Mouse (Mus musculus): Measurements from ENCODE around the gene Cerk. TPM values are rescaled to one million over a fixed set of nuclear protein-coding genes. Genes with fewer than 3 reads are reported as not detected.
"Not testable (repeated sequence)": the region's sequence is repeated elsewhere in the genome, so short reads cannot be mapped to it uniquely, and the experiment has no call there.

The Cerk gene
- polyA plus RNA-seq, 1 experiment from 2014 or later: 6.1 TPM

- TF ChIP-seq CTCF (IDR thresholded peaks at IDR 0.05; ENCODE audit: low read depth): no peak
- no peak for TF ChIP-seq EP300 (IDR thresholded peaks at IDR 0.05; ENCODE audit: low read depth)
- Histone ChIP-seq H3K4me3 (ENCODE audit: low read depth, low read length) (peak overlapping the region; percentile 83), H3K27me3 (ENCODE audit: insufficient read depth, low read length) (no peaks in the 10 kb centered on the region), H3K36me3 (replicated peaks; ENCODE audit: insufficient read depth, low read length) (no peaks in the 10 kb centered on the region), H3K4me2 (ENCODE audit: low read depth, low read length) (peak overlapping the region; percentile 75), H3K9ac (replicated peaks) (peak overlapping the region; percentile 90), H3K4me1 (ENCODE audit: insufficient read depth) (peaks cover 35% of the 10 kb centered on the region), H3K27ac (ENCODE audit: low read depth) (peak overlapping the region; percentile 92), H3K9me3 (ENCODE audit: low read length) (no peaks in the 10 kb centered on the region)
- DNase-seq (peak; percentile 52), ATAC-seq (peak; percentile 40)
- WGBS (ENCODE audit: insufficient replicate concordance): under 1% methylated on average over 69 of the region's 70 CpGs
Observed at GRCm38 (mm10) chr15:86184851-86185688, 871 bp downstream of the Cerk start.

- H3K4me3 ChIP-seq (ENCODE audit: low read depth, low read length): peak overlapping the region; percentile 83
Observed at GRCm38 (mm10) chr15:86184071-86184470, 1.9 kb downstream of the Cerk start.

GRCm38 (mm10) chr15:86183484-86183883, 2.5 kb downstream of the Cerk start:
- Histone ChIP-seq H3K4me3 (ENCODE audit: low read depth, low read length) (peak overlapping the region; percentile 83; the same call in 1 of the 2 replicates), H3K4me1 (ENCODE audit: insufficient read depth) (peaks cover 23% of the 10 kb centered on the region), H3K36me3 (replicated peaks; ENCODE audit: insufficient read depth, low read length) (no peaks in the 10 kb centered on the region), H3K9me3 (ENCODE audit: low read length) (no peaks in the 10 kb centered on the region), H3K4me2 (ENCODE audit: low read depth, low read length) (peak overlapping the region; percentile 75), H3K27ac (ENCODE audit: low read depth) (peak overlapping the region; percentile 92), H3K27me3 (ENCODE audit: insufficient read depth, low read length) (no peaks in the 10 kb centered on the region), H3K9ac (replicated peaks) (no peak overlapping the region; the same call in 1 of the 2 replicates)
- no peak for TF ChIP-seq EP300 (IDR thresholded peaks at IDR 0.05; ENCODE audit: low read depth)
- no peak for TF ChIP-seq CTCF (IDR thresholded peaks at IDR 0.05; ENCODE audit: low read depth)
- 73% methylated on average over 8 of the region's 8 CpGs for WGBS (ENCODE audit: insufficient replicate concordance)
- no peak for ATAC-seq
- no peak for DNase-seq

More at GRCm38 (mm10) chr15:86184071-86184470, 1.9 kb downstream of the Cerk start:
- H3K4me2 ChIP-seq (ENCODE audit: low read depth, low read length): peak overlapping the region; percentile 75
- H3K36me3 ChIP-seq (replicated peaks; ENCODE audit: insufficient read depth, low read length): no peaks in the 10 kb centered on the region
- peak overlapping the region; percentile 90 for H3K9ac ChIP-seq (replicated peaks)
- DNase-seq (no peak), ATAC-seq (no peak)
- H3K27ac ChIP-seq (ENCODE audit: low read depth): peak overlapping the region; percentile 92
- H3K27me3 ChIP-seq (ENCODE audit: insufficient read depth, low read length): no peaks in the 10 kb centered on the region
- H3K9me3 ChIP-seq (ENCODE audit: low read length): no peaks in the 10 kb centered on the region
- TF ChIP-seq CTCF (IDR thresholded peaks at IDR 0.05; ENCODE audit: low read depth) (no peak), EP300 (IDR thresholded peaks at IDR 0.05; ENCODE audit: low read depth) (no peak)
- WGBS (ENCODE audit: insufficient replicate concordance): 45% methylated on average over 5 of the region's 5 CpGs
- H3K4me1 ChIP-seq (ENCODE audit: insufficient read depth): peaks cover 28% of the 10 kb centered on the region

GRCm38 (mm10) chr15:86182646-86183045, 3.3 kb downstream of the Cerk start:
- Histone ChIP-seq H3K4me1 (ENCODE audit: insufficient read depth) (peaks cover 18% of the 10 kb centered on the region), H3K9me3 (ENCODE audit: low read length) (no peaks in the 10 kb centered on the region), H3K4me2 (ENCODE audit: low read depth, low read length) (peak overlapping the region; percentile 55), H3K36me3 (replicated peaks; ENCODE audit: insufficient read depth, low read length) (no peaks in the 10 kb centered on the region), H3K27ac (ENCODE audit: low read depth) (peak overlapping the region; percentile 92), H3K27me3 (ENCODE audit: insufficient read depth, low read length) (no peaks in the 10 kb centered on the region), H3K4me3 (ENCODE audit: low read depth, low read length) (0 out of 2 replicates have a peak overlapping the region, but pooled peaks have one; percentile 6), H3K9ac (replicated peaks) (peak overlapping the region; percentile 38; the same call in 1 of the 2 replicates)
- ATAC-seq: peak; percentile 58
- peak; percentile 69 for DNase-seq
- WGBS (ENCODE audit: insufficient replicate concordance): 26% methylated on average over 13 of the region's 13 CpGs
- TF ChIP-seq EP300 (IDR thresholded peaks at IDR 0.05; ENCODE audit: low read depth) (no peak), CTCF (IDR thresholded peaks at IDR 0.05; ENCODE audit: low read depth) (no peak)

- H3K9ac ChIP-seq (replicated peaks): peak overlapping the region; percentile 38; the same call in 1 of the 2 replicates
Observed at GRCm38 (mm10) chr15:86181941-86182439, 4.0 kb downstream of the Cerk start.

GRCm38 (mm10) chr15:86181321-86181720, 4.6 kb downstream of the Cerk start:
- Histone ChIP-seq H3K4me2 (ENCODE audit: low read depth, low read length) (0 out of 2 replicates have a peak overlapping the region, but pooled peaks have one; percentile 1), H3K4me1 (ENCODE audit: insufficient read depth) (peaks cover 21% of the 10 kb centered on the region), H3K27ac (ENCODE audit: low read depth) (peak overlapping the region; percentile 92)
- not testable (repeated sequence) for H3K36me3 ChIP-seq (replicated peaks; ENCODE audit: insufficient read depth, low read length); DNase-seq; H3K4me3 ChIP-seq (ENCODE audit: low read depth, low read length); H3K9me3 ChIP-seq (ENCODE audit: low read length); ATAC-seq; H3K27me3 ChIP-seq (ENCODE audit: insufficient read depth, low read length); H3K9ac ChIP-seq (replicated peaks)
- WGBS (ENCODE audit: insufficient replicate concordance): 80% methylated on average over 3 of the region's 3 CpGs

More at GRCm38 (mm10) chr15:86181941-86182439, 4.0 kb downstream of the Cerk start:
- TF ChIP-seq EP300 (IDR thresholded peaks at IDR 0.05; ENCODE audit: low read depth): peak; percentile 55; the same call in 1 of the 2 replicates
- TF ChIP-seq CTCF (IDR thresholded peaks at IDR 0.05; ENCODE audit: low read depth): no peak
- no peaks in the 10 kb centered on the region for H3K36me3 ChIP-seq (replicated peaks; ENCODE audit: insufficient read depth, low read length)
- no peaks in the 10 kb centered on the region for H3K9me3 ChIP-seq (ENCODE audit: low read length)
- 0 out of 2 replicates have a peak overlapping the region, but pooled peaks have one; percentile 6 for H3K4me3 ChIP-seq (ENCODE audit: low read depth, low read length)
- ATAC-seq (peak; percentile 8; the same call in 1 of the 2 replicates), DNase-seq (peak; percentile 51)
- 14% methylated on average over 11 of the region's 11 CpGs for WGBS (ENCODE audit: insufficient replicate concordance)
- no peaks in the 10 kb centered on the region for H3K27me3 ChIP-seq (ENCODE audit: insufficient read depth, low read length)
- H3K4me2 ChIP-seq (ENCODE audit: low read depth, low read length): peak overlapping the region; percentile 55
- peaks cover 19% of the 10 kb centered on the region for H3K4me1 ChIP-seq (ENCODE audit: insufficient read depth)
- H3K27ac ChIP-seq (ENCODE audit: low read depth): peak overlapping the region; percentile 92

All from liver, postnatal 0 days (tissue).